Comparison of ENCODE assay signal across 18 mouse cellular contexts in the genomic region with DNA sequence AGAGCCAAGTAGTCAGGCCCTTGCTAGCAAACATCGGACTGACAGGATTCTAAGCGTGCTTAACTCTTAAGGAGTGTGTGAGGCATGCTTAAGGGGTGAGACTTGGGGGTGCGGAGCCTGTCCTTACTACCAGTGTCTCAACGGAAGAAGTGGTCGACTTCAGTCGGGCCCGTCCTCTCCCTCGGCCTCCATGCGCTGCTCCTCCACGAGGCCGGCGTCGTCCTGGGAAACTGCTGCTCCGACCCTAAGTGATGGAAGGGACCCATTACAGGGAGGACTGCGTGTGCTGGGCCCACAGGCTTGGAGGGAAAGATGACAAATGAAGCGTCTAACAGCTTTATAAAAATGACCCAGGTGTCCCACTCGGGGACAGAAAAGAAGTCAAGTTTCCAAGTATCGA. TPM values are rescaled to one million over a fixed set of nuclear protein-coding genes. Genes with fewer than 3 reads are reported as not detected.
"Had no signal": no experiment of that assay in that cellular context is flagged by ENCODE, and none has a peak within 500 bp of the region (broad histone marks: within the 10 kb centered on the region; RNA-seq: fewer than 3 reads in every experiment).

No protein-coding gene starts in this region.

- DNase-seq: retina, postnatal 1 day; right cerebral cortex, adult 18-20 months; right cerebral cortex, postnatal 14 days; right cerebral cortex, postnatal 25 days; right cerebral cortex, postnatal 4 days; spleen, adult 18-20 months; thymus, adult 18-20 months; thymus, adult 2 months; thymus, postnatal 14 days; thymus, postnatal 25 days; thymus, postnatal 4 days had no signal

- H3K4me1 ChIP-seq: neural tube, embryonic 13.5 days; neural tube, embryonic 15.5 days; stomach, embryonic 15.5 days had no signal

- H3K4me2 ChIP-seq: neural tube, embryonic 13.5 days; neural tube, embryonic 15.5 days; stomach, embryonic 15.5 days had no signal

- H3K27me3 ChIP-seq: neural tube, embryonic 13.5 days; neural tube, embryonic 15.5 days; stomach, embryonic 15.5 days had no signal

- H3K9ac ChIP-seq: neural tube, embryonic 13.5 days; neural tube, embryonic 15.5 days; stomach, embryonic 15.5 days had no signal

- H3K27ac ChIP-seq: neural tube, embryonic 13.5 days; neural tube, embryonic 15.5 days; stomach, embryonic 15.5 days; stomach, postnatal 0 days had no signal

- H3K9me3 ChIP-seq: neural tube, embryonic 13.5 days; neural tube, embryonic 15.5 days; stomach, embryonic 15.5 days had no signal

- H3K4me3 ChIP-seq: neural tube, embryonic 13.5 days; neural tube, embryonic 15.5 days; stomach, embryonic 15.5 days had no signal

RNA-seq across cellular contexts. Expression of gene Ddn, which starts 51.6 kb away (rescaled TPM):
- polyA plus RNA-seq: small intestine, adult 2 months; stomach, embryonic 14.5 days; stomach, embryonic 15.5 days; stomach, embryonic 16.5 days; stomach, postnatal 0 days had no signal
